Mouse (Mus musculus) ES-Bruce4 (cell line): ENCODE results near the gene Gatad2a. TPM values are rescaled to one million over a fixed set of nuclear protein-coding genes. Genes with fewer than 3 reads are reported as not detected.
A peak's percentile ranks its signal among the peaks of the same experiment; 100 is the strongest.

Source experiments
- H3K27ac ChIP-seq: 2 replicates; pipeline ENCODE4 v1.5.1; 2012; ENCODE audit warnings: low read length, inconsistent platforms; ENCODE audit not compliant: insufficient read depth
- H3K27me3 ChIP-seq: 2 replicates; pipeline ENCODE4 v1.6.1; 2012; ENCODE audit warnings: mild to moderate bottlenecking, low read length, inconsistent platforms; ENCODE audit not compliant: control insufficient read depth, poor library complexity, insufficient read depth, severe bottlenecking
- H3K36me3 ChIP-seq: 2 replicates; pipeline ENCODE4 v1.6.1; 2012; ENCODE audit warnings: inconsistent platforms, mild to moderate bottlenecking, low read length, moderate library complexity; ENCODE audit not compliant: control insufficient read depth, poor library complexity, insufficient read depth, severe bottlenecking
- H3K4me1 ChIP-seq: one replicate; pipeline ENCODE4 v1.8.1; 2011; ENCODE audit warnings: low read length; ENCODE audit not compliant: control insufficient read depth, insufficient read depth
- H3K4me3 ChIP-seq: 2 replicates; pipeline ENCODE4 v1.5.1; 2011; ENCODE audit warnings: low read depth, mild to moderate bottlenecking, low read length
- H3K9ac ChIP-seq: 2 replicates; pipeline ENCODE4 v1.6.1; 2012; ENCODE audit warnings: low read depth, mild to moderate bottlenecking, inconsistent platforms; ENCODE audit not compliant: poor library complexity, severe bottlenecking
- H3K9me3 ChIP-seq: replicated peaks from 2 replicates; pipeline ENCODE4 v1.6.1; 2012; ENCODE audit warnings: mild to moderate bottlenecking, low read length, inconsistent platforms; ENCODE audit not compliant: control insufficient read depth, poor library complexity, insufficient read depth, severe bottlenecking
- CTCF ChIP-seq: IDR thresholded peaks from one replicate; pipeline ENCODE4 v1.8.1; 2011; ENCODE audit warnings: low read depth, low read length
- EP300 ChIP-seq: IDR thresholded peaks from 2 replicates; pipeline ENCODE4 v1.6.1; 2011; ENCODE audit warnings: low read depth, low read length; ENCODE audit not compliant: insufficient read depth
- POLR2A ChIP-seq: IDR thresholded peaks from one replicate; pipeline ENCODE4 v1.8.1; 2011; ENCODE audit warnings: low read length; ENCODE audit not compliant: insufficient read depth
- polyA plus RNA-seq: library from polyadenylated mRNA; stranded (reverse); fragments of >200 nt; gene quantifications from 2 replicates; pipeline ENCODE4 v1.2.4, GENCODE M21; 2011; ENCODE audit warnings: low read depth; ENCODE audit not compliant: missing spikeins, insufficient read depth, insufficient read length

Gatad2a gene
- polyA plus RNA-seq, 1 experiment = 155 TPM

DNA sequence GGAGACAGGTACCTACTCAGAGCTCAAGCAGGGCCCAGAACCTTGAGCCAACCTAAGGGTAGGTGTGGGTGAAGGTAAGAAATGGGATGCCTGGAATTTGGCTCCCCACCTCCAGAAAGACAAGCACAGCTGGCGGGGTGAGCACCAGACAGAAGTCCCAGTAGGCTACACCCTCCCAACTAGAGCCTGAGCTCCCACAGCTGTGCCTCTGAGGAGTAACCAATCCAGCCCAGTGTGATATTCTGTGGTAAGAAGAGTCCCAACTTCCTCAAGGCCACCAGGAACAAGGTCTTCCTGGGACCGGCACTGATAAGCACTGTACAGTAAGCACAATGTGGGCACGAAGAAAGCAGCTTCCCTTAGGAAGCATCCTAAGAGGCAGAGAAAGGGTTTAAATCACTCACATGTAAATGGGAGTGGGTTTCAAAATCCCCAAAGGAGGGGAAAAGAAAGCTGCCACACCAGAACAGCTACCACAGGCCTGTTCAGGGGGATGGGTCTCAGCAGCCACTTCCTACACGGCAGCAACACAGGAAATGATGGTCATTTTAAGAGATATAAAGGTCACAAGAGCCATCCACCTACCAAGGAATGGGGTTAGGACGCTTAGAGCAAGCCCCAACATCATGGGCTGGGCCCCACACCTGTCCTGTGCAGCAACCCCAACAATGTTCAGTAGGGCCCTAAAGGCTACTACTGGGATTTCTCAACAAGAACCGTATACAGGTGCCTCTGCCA, 57.8 kb downstream of the Gatad2a start:
- no peaks in the 10 kb centered on the region for H3K9me3 ChIP-seq
- TF ChIP-seq POLR2A (no peak), EP300 (no peak), CTCF (no peak)
- peaks cover 18% of the 10 kb centered on the region for H3K4me1 ChIP-seq
- H3K4me3 ChIP-seq = no peak overlapping the region
- H3K27me3 ChIP-seq = no peaks in the 10 kb centered on the region
- H3K9ac ChIP-seq = no peak overlapping the region
- H3K27ac ChIP-seq = peak overlapping the region; percentile 62
- H3K36me3 ChIP-seq = peaks cover 17% of the 10 kb centered on the region

DNA sequence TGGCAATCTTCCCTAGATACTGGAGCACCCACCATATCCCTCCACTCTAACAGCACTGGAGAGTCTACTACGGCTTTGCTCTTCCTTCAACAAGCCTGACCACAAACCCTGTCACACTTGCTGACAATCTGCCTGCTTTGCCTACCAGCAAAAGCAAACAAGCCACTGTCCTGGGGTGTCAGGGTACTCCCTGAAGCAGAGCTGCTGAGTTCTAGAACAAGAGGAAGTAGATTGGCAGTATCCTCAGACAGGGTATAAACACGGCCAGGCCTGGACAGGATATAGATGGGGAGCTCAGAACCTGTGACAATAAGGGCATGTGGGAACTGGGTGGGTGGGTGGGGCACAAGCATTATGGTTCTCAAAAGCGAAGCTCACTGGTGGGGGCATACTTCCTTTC, 58.7 kb downstream of the Gatad2a start:
- Histone ChIP-seq H3K4me3 (no peak overlapping the region), H3K9ac (no peak overlapping the region), H3K27ac (peak overlapping the region; percentile 98), H3K4me1 (peaks cover 18% of the 10 kb centered on the region), H3K9me3 (no peaks in the 10 kb centered on the region), H3K27me3 (no peaks in the 10 kb centered on the region), H3K36me3 (peaks cover 22% of the 10 kb centered on the region)
- TF ChIP-seq CTCF (no peak), EP300 (no peak), POLR2A (no peak)

DNA sequence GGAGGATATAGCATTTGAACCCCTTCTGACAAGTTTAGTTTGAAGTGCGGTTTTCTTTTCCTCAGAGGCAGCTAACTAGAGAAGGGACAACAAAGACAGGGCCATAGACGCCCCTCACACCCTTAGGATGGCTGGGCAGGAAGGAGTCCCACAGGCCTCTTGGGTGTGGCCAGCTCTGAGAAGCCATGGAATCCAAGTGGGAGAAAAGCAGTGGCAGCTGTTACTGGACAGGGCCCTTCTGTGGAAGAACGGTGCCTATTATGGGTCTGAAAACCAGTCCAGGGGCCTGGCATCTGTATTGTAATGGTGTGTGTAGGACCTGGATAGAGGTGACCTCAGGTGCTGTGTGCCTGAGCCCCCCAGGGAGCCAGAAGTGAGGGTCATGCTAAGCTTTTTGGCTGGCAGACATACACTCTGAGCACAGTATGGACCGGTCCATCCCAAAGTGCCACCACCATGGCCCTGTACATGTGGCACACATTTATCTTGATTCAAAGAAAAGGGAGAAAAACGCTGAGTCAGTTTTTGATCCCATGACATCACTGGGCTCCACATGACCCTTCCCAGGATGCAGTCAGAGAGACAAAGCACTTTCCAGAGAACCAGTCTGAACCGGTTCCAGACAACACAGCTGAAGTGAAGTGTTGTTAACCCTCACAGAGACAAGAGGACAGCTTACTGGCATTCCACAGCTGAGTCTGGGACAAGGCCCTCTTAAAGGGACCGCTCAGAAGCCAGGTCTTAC, 60.0 kb downstream of the Gatad2a start:
- H3K9ac ChIP-seq = peak overlapping the region; percentile 46

DNA sequence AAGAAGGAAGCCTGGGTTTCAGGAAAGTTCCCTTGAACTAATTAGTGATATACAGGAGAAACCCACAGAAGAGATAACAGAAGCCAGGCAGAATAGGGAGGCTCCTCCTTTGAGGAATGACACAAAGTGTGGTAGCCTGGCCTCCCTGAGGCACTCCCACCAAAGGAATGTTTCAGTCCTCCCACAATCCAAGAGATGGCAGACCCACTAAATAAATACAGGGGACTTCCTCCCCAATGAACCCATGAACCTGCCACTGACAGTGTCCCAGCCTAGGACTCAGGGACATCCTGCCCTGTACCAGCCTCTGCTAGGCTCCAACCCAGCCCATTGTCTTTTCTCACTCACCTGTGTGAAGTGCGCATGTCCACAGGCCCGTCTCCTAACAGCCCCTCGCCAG, 60.8 kb downstream of the Gatad2a start:
- peak overlapping the region; percentile 28 for H3K4me3 ChIP-seq
- H3K9me3 ChIP-seq = no peaks in the 10 kb centered on the region
- H3K27me3 ChIP-seq = no peaks in the 10 kb centered on the region
- H3K36me3 ChIP-seq = peaks cover 27% of the 10 kb centered on the region
- H3K9ac ChIP-seq = peak overlapping the region; percentile 46
- peaks cover 17% of the 10 kb centered on the region for H3K4me1 ChIP-seq
- TF ChIP-seq POLR2A (no peak), CTCF (no peak), EP300 (peak; percentile 28; the same call in 1 of the 2 replicates)
- peak overlapping the region; percentile 98 for H3K27ac ChIP-seq

More for the DNA sequence above, 60.0 kb downstream of the Gatad2a start:
- H3K9me3 ChIP-seq = no peaks in the 10 kb centered on the region
- TF ChIP-seq EP300 (peak; percentile 87), POLR2A (no peak)
- peaks cover 22% of the 10 kb centered on the region for H3K36me3 ChIP-seq
- no peaks in the 10 kb centered on the region for H3K27me3 ChIP-seq
- peak overlapping the region; percentile 40 for H3K4me3 ChIP-seq
- peaks cover 18% of the 10 kb centered on the region for H3K4me1 ChIP-seq
- H3K27ac ChIP-seq = peak overlapping the region; percentile 98

DNA sequence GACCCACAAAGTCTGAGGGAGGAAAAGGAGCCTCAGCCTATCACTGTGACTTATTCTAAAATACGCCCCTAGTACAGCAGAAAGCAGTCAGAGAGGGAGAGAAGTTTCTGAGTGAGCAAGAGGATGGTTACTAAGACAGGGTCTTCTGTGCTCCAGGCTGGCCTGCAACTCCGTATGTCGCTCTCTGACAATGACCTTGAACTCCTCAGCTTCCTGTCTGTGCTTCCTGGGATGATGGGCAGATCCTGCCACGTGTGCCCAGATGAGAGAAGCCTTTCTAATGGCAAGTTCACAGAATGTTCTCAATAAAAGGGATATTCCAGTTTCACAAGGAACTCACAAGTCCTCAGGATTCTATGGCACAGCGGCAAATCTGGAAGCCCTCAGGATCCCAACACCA, 61.6 kb downstream of the Gatad2a start:
- Histone ChIP-seq H3K27me3 (no peaks in the 10 kb centered on the region), H3K27ac (peak overlapping the region; percentile 98), H3K9me3 (no peaks in the 10 kb centered on the region), H3K4me1 (peaks cover 11% of the 10 kb centered on the region), H3K4me3 (no peak overlapping the region), H3K9ac (peak overlapping the region; percentile 6; the same call in 1 of the 2 replicates), H3K36me3 (peaks cover 27% of the 10 kb centered on the region)
- TF ChIP-seq EP300 = no peak
- no peak for TF ChIP-seq POLR2A
- no peak for TF ChIP-seq CTCF

DNA sequence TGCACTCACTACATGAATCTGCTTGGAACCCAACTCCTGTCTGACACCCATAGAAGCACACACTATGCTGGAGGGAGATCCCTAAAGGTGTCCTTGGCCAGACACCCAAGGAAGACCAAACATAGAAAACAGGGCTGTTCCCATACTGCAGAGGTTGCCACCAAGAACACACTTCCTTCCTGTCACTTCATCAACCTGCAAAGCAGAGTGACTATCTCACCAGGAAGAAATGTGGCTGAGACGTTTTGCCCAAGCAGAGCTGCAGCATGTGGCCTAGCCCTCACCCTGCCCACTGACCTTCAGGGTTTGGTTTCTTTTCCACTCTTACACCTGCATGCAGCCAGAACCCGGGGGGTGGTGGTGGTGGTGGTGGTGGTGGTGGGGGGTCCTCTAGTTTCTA, 62.4 kb downstream of the Gatad2a start:
- Histone ChIP-seq H3K4me3 (no peak overlapping the region), H3K4me1 (peaks cover 10% of the 10 kb centered on the region), H3K27ac (no peak overlapping the region), H3K9ac (no peak overlapping the region), H3K36me3 (peaks cover 30% of the 10 kb centered on the region), H3K9me3 (no peaks in the 10 kb centered on the region), H3K27me3 (no peaks in the 10 kb centered on the region)
- no peak for TF ChIP-seq CTCF
- TF ChIP-seq POLR2A = no peak
- TF ChIP-seq EP300 = no peak
